ENCODE assay signal across 8 mouse cellular contexts in genomic region chr7:142918641-142919628, GRCm38 (mm10). TPM values are rescaled to one million over a fixed set of nuclear protein-coding genes. Genes with fewer than 3 reads are reported as not detected.
DNase-seq lines count a peak whose midpoint lies in the region; ATAC-seq and TF ChIP-seq lines count a peak whose summit lies in the region.

No protein-coding gene starts in this region.

- H3K9me3 ChIP-seq in forebrain, embryonic 10.5 days: no peaks in the 10 kb centered on the region
- H3K9me3 ChIP-seq in heart, embryonic 15.5 days (replicated peaks): no peaks in the 10 kb centered on the region
- H3K9me3 ChIP-seq in liver, embryonic 14.5 days (ENCODE audit: control insufficient read depth, low read length): no peaks in the 10 kb centered on the region
- H3K9me3 ChIP-seq in neural tube, embryonic 13.5 days: no peaks in the 10 kb centered on the region

- H3K9ac ChIP-seq in heart, embryonic 15.5 days: no peak overlapping the region
- no peak overlapping the region for H3K9ac ChIP-seq in liver, embryonic 14.5 days (replicated peaks)
- H3K9ac ChIP-seq in neural tube, embryonic 13.5 days: no peak overlapping the region

- TF ChIP-seq EP300 in liver, embryonic 14.5 days (IDR thresholded peaks at IDR 0.05; ENCODE audit: low read depth): no peak

- peak; percentile 100 for TF ChIP-seq CTCF in liver, embryonic 14.5 days (IDR thresholded peaks at IDR 0.05; ENCODE audit: low read depth)
- TF ChIP-seq CTCF in testis, adult 2 months (IDR thresholded peaks at IDR 0.05; ENCODE audit: control insufficient read depth, insufficient read depth, insufficient replicate concordance, low read depth, low read length): peak; percentile 100

- H3K27ac ChIP-seq in forebrain, embryonic 10.5 days: no peak overlapping the region
- H3K27ac ChIP-seq in heart, embryonic 15.5 days: no peak overlapping the region
- H3K27ac ChIP-seq in liver, embryonic 14.5 days: no peak overlapping the region
- H3K27ac ChIP-seq in neural tube, embryonic 13.5 days (replicated peaks): no peak overlapping the region
- H3K27ac ChIP-seq in testis, adult 2 months (ENCODE audit: control insufficient read depth, insufficient read depth, low read depth, low read length): no peak overlapping the region

- peaks cover 5% of the 10 kb centered on the region for H3K4me1 ChIP-seq in forebrain, embryonic 10.5 days
- peaks cover 8% of the 10 kb centered on the region; the same call in 1 of the 2 replicates for H3K4me1 ChIP-seq in heart, embryonic 15.5 days (replicated peaks)
- H3K4me1 ChIP-seq in liver, embryonic 14.5 days (replicated peaks; ENCODE audit: control insufficient read depth in 2 of 2, insufficient read depth in 2 of 2, low read length in 1 of 2): no peaks in the 10 kb centered on the region
- H3K4me1 ChIP-seq in neural tube, embryonic 13.5 days (replicated peaks): peaks cover 15% of the 10 kb centered on the region
- no peaks in the 10 kb centered on the region for H3K4me1 ChIP-seq in testis, adult 2 months (ENCODE audit: control insufficient read depth, insufficient read depth, low read length)

- H3K4me2 ChIP-seq in heart, embryonic 15.5 days: no peak overlapping the region
- no peak overlapping the region for H3K4me2 ChIP-seq in liver, embryonic 14.5 days (ENCODE audit: low read depth)
- no peak overlapping the region for H3K4me2 ChIP-seq in neural tube, embryonic 13.5 days

- no peak overlapping the region for H3K4me3 ChIP-seq in forebrain, embryonic 10.5 days
- H3K4me3 ChIP-seq in heart, embryonic 15.5 days: no peak overlapping the region
- H3K4me3 ChIP-seq in liver, embryonic 14.5 days (ENCODE audit: insufficient read depth in 1 of 2, low read depth in 2 of 2, low read length in 2 of 2): no peak overlapping the region
- no peak overlapping the region for H3K4me3 ChIP-seq in neural tube, embryonic 13.5 days
- H3K4me3 ChIP-seq in testis, adult 2 months (ENCODE audit: control insufficient read depth, low read depth, low read length): no peak overlapping the region

- H3K36me3 ChIP-seq in forebrain, embryonic 10.5 days (replicated peaks): no peaks in the 10 kb centered on the region
- no peaks in the 10 kb centered on the region for H3K36me3 ChIP-seq in heart, embryonic 15.5 days
- H3K36me3 ChIP-seq in liver, embryonic 14.5 days (replicated peaks; ENCODE audit: control insufficient read depth, insufficient read depth, low read depth): no peaks in the 10 kb centered on the region
- no peaks in the 10 kb centered on the region for H3K36me3 ChIP-seq in neural tube, embryonic 13.5 days
- H3K36me3 ChIP-seq in testis, adult 2 months (ENCODE audit: control insufficient read depth, insufficient read depth, low read length): no peaks in the 10 kb centered on the region

- 27% methylated on average over 8 of the region's 8 CpGs for WGBS in forebrain, embryonic 10.5 days
- WGBS in heart, embryonic 15.5 days: 23% methylated on average over 8 of the region's 8 CpGs
- WGBS in liver, embryonic 14.5 days (ENCODE audit: insufficient replicate concordance): 26% methylated on average over 8 of the region's 8 CpGs
- WGBS in neural tube, embryonic 13.5 days: 29% methylated on average over 8 of the region's 8 CpGs

- DNase-seq in c-Kit-negative CD71-positive TER-119-positive erythroid progenitor cells, embryonic 14.5 days (ENCODE audit: low read depth, low spot score): peak; percentile 56
- DNase-seq in forebrain, embryonic 10.5 days (ENCODE audit: extremely low spot score, low spot score): peak; percentile 85
- DNase-seq in kidney, postnatal 14 days: peak; percentile 83
- DNase-seq in liver, embryonic 14.5 days (ENCODE audit: low read depth in 3 of 3, low spot score in 3 of 3): peak; percentile 30 to 44 (median 35)

- TF ChIP-seq POLR2A in testis, adult 2 months (IDR thresholded peaks at IDR 0.05; ENCODE audit: control insufficient read depth, low read depth, low read length): no peak

- H3K27me3 ChIP-seq in forebrain, embryonic 10.5 days (ENCODE audit: poor library complexity, severe bottlenecking): peaks cover 25% of the 10 kb centered on the region
- peaks cover 61% of the 10 kb centered on the region for H3K27me3 ChIP-seq in heart, embryonic 15.5 days
- no peaks in the 10 kb centered on the region for H3K27me3 ChIP-seq in liver, embryonic 14.5 days (ENCODE audit: control insufficient read depth, insufficient read depth, low read length)
- no peaks in the 10 kb centered on the region; the same call in 1 of the 2 replicates for H3K27me3 ChIP-seq in neural tube, embryonic 13.5 days
- no peaks in the 10 kb centered on the region for H3K27me3 ChIP-seq in testis, adult 2 months (ENCODE audit: control insufficient read depth, insufficient read depth, low read length)

- peak; percentile 81 for ATAC-seq in CD4-positive, CD25-positive, alpha-beta regulatory T cell, adult 4 months
- peak; percentile 77 for ATAC-seq in heart, embryonic 15.5 days (replicated peaks; ENCODE audit: insufficient number of reproducible peaks, insufficient read depth, low FRiP score, low read depth)
- peak; percentile 60 for ATAC-seq in liver, embryonic 14.5 days (ENCODE audit: insufficient read depth)
- ATAC-seq in neural tube, embryonic 13.5 days (ENCODE audit: low read depth): peak; percentile 89

RNA-seq across cellular contexts. Expression of gene Th, which starts 12.0 kb away (rescaled TPM):
- polyA plus RNA-seq in CD4-positive, CD25-positive, alpha-beta regulatory T cell, adult 4 months (2017; shearing (Covaris generic)): not detected
- polyA plus RNA-seq in forebrain, embryonic 10.5 days (2016; fragmentation: Nextera tagmentation; extraction: Ambion mirVana): 10.9 and 11.9 TPM in 2 replicates
- polyA plus RNA-seq in heart, embryonic 15.5 days (2015; fragmentation: Nextera tagmentation; extraction: Ambion mirVana): 0.54 and 8.9 TPM in 2 replicates
- polyA plus RNA-seq in liver, embryonic 14.5 days (2012; rRNA removed): 0.01 TPM in 1 of 2 replicates, not detected in the other
- 0.08 TPM in 1 of 2 replicates, not detected in the other for polyA plus RNA-seq in liver, embryonic 14.5 days (2014; fragmentation: Nextera tagmentation; extraction: Ambion mirVana)
- polyA plus RNA-seq in neural tube, embryonic 13.5 days (2015; fragmentation: Nextera tagmentation; extraction: Ambion mirVana): 69.6 and 98.6 TPM in 2 replicates
- 0.22 and 0.28 TPM in 2 replicates for polyA plus RNA-seq in testis, adult 2 months (2012; rRNA removed)

RNA-seq across cellular contexts. Expression of gene Ascl2, which starts 50.1 kb away (rescaled TPM):
- 1 to 10 TPM in 1 of 2 experiments, under 1 TPM in 1; 0.66 to 1.7 TPM for polyA plus RNA-seq in CD4-positive, CD25-positive, alpha-beta regulatory T cell, adult 4 months (2017; shearing (Covaris generic))
- polyA plus RNA-seq in forebrain, embryonic 10.5 days (2016; fragmentation: Nextera tagmentation; extraction: Ambion mirVana): 0.31 and 0.40 TPM in 2 replicates
- 0.10 and 0.95 TPM in 2 replicates for polyA plus RNA-seq in heart, embryonic 15.5 days (2015; fragmentation: Nextera tagmentation; extraction: Ambion mirVana)
- polyA plus RNA-seq in liver, embryonic 14.5 days (2012; rRNA removed): 0.30 and 0.44 TPM in 2 replicates
- polyA plus RNA-seq in liver, embryonic 14.5 days (2014; fragmentation: Nextera tagmentation; extraction: Ambion mirVana): 0.19 and 0.36 TPM in 2 replicates
- 0.55 and 0.98 TPM in 2 replicates for polyA plus RNA-seq in neural tube, embryonic 13.5 days (2015; fragmentation: Nextera tagmentation; extraction: Ambion mirVana)
- polyA plus RNA-seq in testis, adult 2 months (2012; rRNA removed): 1.0 and 1.2 TPM in 2 replicates

Comparison
In these comparisons a context has a peak if more than half of its experiments do, and no peak if none do; other contexts are left out.
1. DNase-seq: peak in every context shown above with its lines; median percentile 85 in forebrain, embryonic 10.5 days; 83 in kidney, postnatal 14 days; 56 in c-Kit-negative CD71-positive TER-119-positive erythroid progenitor cells, embryonic 14.5 days; 35 in liver, embryonic 14.5 days.